Mouse (Mus musculus): ENCODE measurements around the gene Rab11fip5. TPM values are rescaled to one million over a fixed set of nuclear protein-coding genes. Genes with fewer than 3 reads are reported as not detected.

Gene Rab11fip5
- polyA plus RNA-seq, 2 experiments, result 15.9 to 16.9 TPM

DNA sequence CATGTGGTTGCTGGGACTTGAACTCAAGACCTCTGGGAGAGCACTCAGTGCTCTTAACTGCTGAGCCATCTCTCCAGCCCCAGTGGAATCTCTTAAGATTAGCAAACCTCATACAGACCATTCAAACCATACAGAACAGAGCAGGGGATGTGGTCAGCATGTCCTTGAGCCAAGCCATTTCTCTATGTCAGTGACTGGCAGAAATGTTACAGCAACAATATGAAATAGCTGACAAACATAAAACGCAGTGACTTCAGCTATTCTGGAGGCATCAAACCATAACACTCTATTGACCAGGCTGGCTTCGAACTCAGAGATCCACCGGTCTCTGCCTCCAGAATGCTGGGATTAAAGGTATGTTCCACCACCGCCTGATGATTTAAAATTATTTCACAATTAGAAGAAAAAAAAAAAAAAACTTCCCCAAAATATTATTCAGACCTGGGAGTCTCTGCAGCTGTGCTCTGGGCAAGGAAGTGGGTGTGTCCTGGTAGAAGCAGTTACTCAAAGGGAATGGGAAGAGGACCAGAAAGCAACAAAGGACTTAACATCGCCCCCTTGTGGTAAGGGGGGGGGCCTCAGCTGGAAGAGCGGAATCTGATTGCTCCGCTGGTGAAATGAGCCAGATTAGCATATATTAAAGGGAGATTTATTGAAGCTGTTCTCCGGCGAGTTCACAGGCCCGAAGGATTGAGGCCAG, 5.9 kb upstream of the Rab11fip5 start:
- Histone ChIP-seq H3K27ac (replicated peaks; ENCODE audit: low read depth, low read length) (no peak overlapping the region), H3K27me3 (ENCODE audit: control insufficient read depth, insufficient read depth, low read length) (no peaks in the 10 kb centered on the region), H3K9me3 (ENCODE audit: control insufficient read depth, low read length) (no peaks in the 10 kb centered on the region), H3K4me1 (ENCODE audit: control insufficient read depth, insufficient read depth, low read length) (peaks cover 7% of the 10 kb centered on the region), H3K9ac (ENCODE audit: low read depth, low read length, severe bottlenecking) (no peak overlapping the region), H3K4me3 (replicated peaks; ENCODE audit: low read length) (no peak overlapping the region), H3K36me3 (ENCODE audit: control insufficient read depth, insufficient read depth, low read length) (no peaks in the 10 kb centered on the region), H3K4me2 (replicated peaks; ENCODE audit: low read depth, low read length, severe bottlenecking) (0 out of 2 replicates have a peak overlapping the region, but pooled peaks have one; percentile 16)
- DNase-seq (ENCODE audit: low spot score), result peak; percentile 88
- ATAC-seq (ENCODE audit: low FRiP score, low read depth), result peak; percentile 86; the same call in 1 of the 2 replicates
- no peak for TF ChIP-seq POLR2A (IDR thresholded peaks at IDR 0.05; ENCODE audit: borderline replicate concordance, extremely low read depth, insufficient read depth, insufficient read length)
- 29% methylated on average over 10 of the region's 10 CpGs for WGBS

DNA sequence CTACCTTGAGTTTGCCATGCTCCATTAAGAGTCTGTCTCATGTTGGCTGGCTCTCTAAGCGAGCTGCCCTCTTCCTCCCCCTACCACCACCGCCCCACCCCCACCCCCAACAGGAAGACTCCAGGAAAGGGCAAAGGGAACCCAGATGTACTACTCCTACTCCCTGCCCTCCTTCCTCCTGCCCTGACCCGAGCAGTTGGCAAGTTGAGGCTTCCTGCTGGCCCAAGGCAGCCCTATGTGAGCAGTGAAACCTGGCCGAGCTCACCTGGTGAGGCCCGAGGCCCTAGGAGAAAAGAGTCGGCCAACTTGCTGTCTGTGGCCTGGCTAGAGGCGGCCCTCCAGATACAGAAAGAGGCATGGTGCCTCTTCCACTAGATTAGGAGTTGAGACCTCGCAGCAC, 4.2 kb upstream of the Rab11fip5 start:
- 46% methylated on average over 8 of the region's 8 CpGs for WGBS
- DNase-seq (ENCODE audit: low spot score), result no peak
- Histone ChIP-seq H3K27ac (replicated peaks; ENCODE audit: low read depth, low read length) (no peak overlapping the region), H3K27me3 (ENCODE audit: control insufficient read depth, insufficient read depth, low read length) (no peaks in the 10 kb centered on the region), H3K36me3 (ENCODE audit: control insufficient read depth, insufficient read depth, low read length) (no peaks in the 10 kb centered on the region), H3K4me2 (replicated peaks; ENCODE audit: low read depth, low read length, severe bottlenecking) (no peak overlapping the region), H3K9ac (ENCODE audit: low read depth, low read length, severe bottlenecking) (no peak overlapping the region), H3K4me1 (ENCODE audit: control insufficient read depth, insufficient read depth, low read length) (peaks cover 9% of the 10 kb centered on the region), H3K4me3 (replicated peaks; ENCODE audit: low read length) (no peak overlapping the region), H3K9me3 (ENCODE audit: control insufficient read depth, low read length) (no peaks in the 10 kb centered on the region)
- ATAC-seq (ENCODE audit: low FRiP score, low read depth), result no peak
- TF ChIP-seq POLR2A (IDR thresholded peaks at IDR 0.05; ENCODE audit: borderline replicate concordance, extremely low read depth, insufficient read depth, insufficient read length), result no peak

DNA sequence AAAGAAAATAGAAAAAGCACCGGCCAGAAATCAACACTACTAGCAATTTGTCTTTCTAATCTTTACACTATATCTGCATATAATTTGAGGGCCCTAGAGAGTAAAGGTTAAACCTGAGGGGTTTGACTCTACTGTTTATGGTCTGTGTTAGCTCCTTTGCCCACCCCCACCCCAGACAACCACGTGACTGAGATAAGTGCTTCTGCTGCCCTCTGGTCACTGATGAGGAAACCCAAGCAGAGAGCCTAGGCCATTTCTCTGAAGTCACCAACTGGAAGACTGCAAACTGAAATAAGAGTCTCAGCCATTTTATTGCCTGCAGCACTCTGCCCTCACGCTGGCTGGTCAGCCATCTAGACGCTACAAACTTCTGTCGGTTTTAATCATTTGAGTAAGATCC, 3.4 kb upstream of the Rab11fip5 start:
- 44% methylated on average over 5 of the region's 5 CpGs for WGBS
- no peak for DNase-seq (ENCODE audit: low spot score)
- H3K4me3 ChIP-seq (replicated peaks; ENCODE audit: low read length), result no peak overlapping the region
- H3K27me3 ChIP-seq (ENCODE audit: control insufficient read depth, insufficient read depth, low read length), result no peaks in the 10 kb centered on the region
- H3K9ac ChIP-seq (ENCODE audit: low read depth, low read length, severe bottlenecking), result no peak overlapping the region
- no peaks in the 10 kb centered on the region for H3K9me3 ChIP-seq (ENCODE audit: control insufficient read depth, low read length)
- ATAC-seq (ENCODE audit: low FRiP score, low read depth), result no peak
- no peaks in the 10 kb centered on the region for H3K36me3 ChIP-seq (ENCODE audit: control insufficient read depth, insufficient read depth, low read length)
- H3K27ac ChIP-seq (replicated peaks; ENCODE audit: low read depth, low read length), result no peak overlapping the region
- H3K4me1 ChIP-seq (ENCODE audit: control insufficient read depth, insufficient read depth, low read length), result peaks cover 16% of the 10 kb centered on the region
- H3K4me2 ChIP-seq (replicated peaks; ENCODE audit: low read depth, low read length, severe bottlenecking), result no peak overlapping the region
- no peak for TF ChIP-seq POLR2A (IDR thresholded peaks at IDR 0.05; ENCODE audit: borderline replicate concordance, extremely low read depth, insufficient read depth, insufficient read length)

DNA sequence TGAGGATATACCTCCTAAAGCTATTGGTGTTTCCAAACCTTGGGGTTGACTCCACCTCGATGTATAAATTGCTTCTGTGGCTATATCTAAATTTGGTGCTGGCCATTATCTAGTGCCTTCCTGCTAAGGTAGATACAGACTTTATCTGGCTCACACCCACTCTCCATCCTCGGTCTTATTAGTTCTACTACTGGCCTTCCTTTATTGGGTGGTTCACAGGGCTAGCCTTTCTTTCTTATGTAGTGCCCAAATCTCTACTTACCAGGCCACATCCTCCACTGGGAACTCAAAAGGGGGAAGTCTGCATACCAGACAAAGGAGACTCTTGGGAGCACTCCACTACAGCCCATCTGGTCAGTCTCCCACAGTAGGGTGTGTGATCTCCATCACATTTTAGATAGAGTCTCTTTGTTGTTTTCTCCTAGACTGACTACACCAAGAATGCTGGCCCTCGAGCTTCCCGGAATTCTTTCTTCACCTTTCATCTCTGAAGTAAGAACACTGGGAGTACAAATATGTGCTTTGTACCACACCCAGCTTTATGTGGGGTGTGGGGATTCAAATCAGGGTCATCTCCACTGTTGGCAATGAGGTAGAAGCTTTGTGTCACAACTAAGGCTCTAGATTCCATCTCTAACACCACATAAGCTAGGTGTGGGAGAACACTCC, 2.8 kb upstream of the Rab11fip5 start:
- no peak overlapping the region for H3K4me2 ChIP-seq (replicated peaks; ENCODE audit: low read depth, low read length, severe bottlenecking)
- ATAC-seq (ENCODE audit: low FRiP score, low read depth), result no peak
- no peak for DNase-seq (ENCODE audit: low spot score)
- 71% methylated on average over 4 of the region's 4 CpGs for WGBS
- no peak for TF ChIP-seq POLR2A (IDR thresholded peaks at IDR 0.05; ENCODE audit: borderline replicate concordance, extremely low read depth, insufficient read depth, insufficient read length)
- H3K27ac ChIP-seq (replicated peaks; ENCODE audit: low read depth, low read length), result no peak overlapping the region
- no peaks in the 10 kb centered on the region for H3K27me3 ChIP-seq (ENCODE audit: control insufficient read depth, insufficient read depth, low read length)
- H3K4me3 ChIP-seq (replicated peaks; ENCODE audit: low read length), result no peak overlapping the region
- no peaks in the 10 kb centered on the region for H3K9me3 ChIP-seq (ENCODE audit: control insufficient read depth, low read length)
- H3K9ac ChIP-seq (ENCODE audit: low read depth, low read length, severe bottlenecking), result no peak overlapping the region
- H3K36me3 ChIP-seq (ENCODE audit: control insufficient read depth, insufficient read depth, low read length), result no peaks in the 10 kb centered on the region
- peaks cover 22% of the 10 kb centered on the region for H3K4me1 ChIP-seq (ENCODE audit: control insufficient read depth, insufficient read depth, low read length)

DNA sequence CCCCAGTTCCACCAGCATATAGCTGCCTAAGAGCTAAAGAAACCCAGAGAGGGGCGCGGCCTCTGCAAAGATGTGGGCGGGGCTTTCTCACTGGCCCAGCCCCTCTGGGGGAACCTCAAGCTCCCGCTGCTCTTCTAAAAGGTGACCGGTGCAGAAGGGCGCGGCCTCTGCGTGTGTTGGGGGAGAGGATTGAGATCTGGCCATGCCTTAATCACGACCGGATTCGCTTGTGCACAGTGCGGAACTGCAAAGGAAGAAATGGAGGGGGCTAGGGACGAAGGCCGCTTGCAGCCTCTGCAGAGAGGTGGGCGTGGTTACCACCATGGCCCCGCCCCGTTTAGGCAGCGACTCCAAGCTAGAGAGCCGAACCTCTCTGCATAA, 290 bp upstream of the Rab11fip5 start:
- Histone ChIP-seq H3K4me2 (replicated peaks; ENCODE audit: low read depth, low read length, severe bottlenecking) (peak overlapping the region; percentile 65), H3K9me3 (ENCODE audit: control insufficient read depth, low read length) (no peaks in the 10 kb centered on the region), H3K4me1 (ENCODE audit: control insufficient read depth, insufficient read depth, low read length) (peaks cover 23% of the 10 kb centered on the region), H3K4me3 (replicated peaks; ENCODE audit: low read length) (peak overlapping the region; percentile 83), H3K36me3 (ENCODE audit: control insufficient read depth, insufficient read depth, low read length) (peaks cover 3% of the 10 kb centered on the region; the same call in 1 of the 2 replicates), H3K27me3 (ENCODE audit: control insufficient read depth, insufficient read depth, low read length) (no peaks in the 10 kb centered on the region), H3K9ac (ENCODE audit: low read depth, low read length, severe bottlenecking) (peak overlapping the region; percentile 86; the same call in 1 of the 2 replicates), H3K27ac (replicated peaks; ENCODE audit: low read depth, low read length) (0 out of 2 replicates have a peak overlapping the region, but pooled peaks have one; percentile 15)
- DNase-seq (ENCODE audit: low spot score) (peak; percentile 99), ATAC-seq (ENCODE audit: low FRiP score, low read depth) (peak; percentile 98)
- 0% methylated on average over 18 of the region's 19 CpGs for WGBS
- TF ChIP-seq POLR2A (IDR thresholded peaks at IDR 0.05; ENCODE audit: borderline replicate concordance, extremely low read depth, insufficient read depth, insufficient read length), result no peak
